Mouse (Mus musculus): ENCODE measurements at regions not wholly inside any gene's neighbourhood (a gene's known extent, or its start where the extent isn't known, plus 50 kb on each side); places are given as distances from the start of the nearest gene placed in this dataset.

- 84% methylated on average over 3 of the region's 3 CpGs for WGBS
- Histone ChIP-seq H3K27me3 (ENCODE audit: control insufficient read depth, insufficient read depth, low read length) (no peaks in the 10 kb centered on the region), H3K36me3 (ENCODE audit: control insufficient read depth, insufficient read depth, low read length) (no peaks in the 10 kb centered on the region), H3K9me3 (ENCODE audit: control insufficient read depth, low read length) (no peaks in the 10 kb centered on the region), H3K4me3 (ENCODE audit: low read depth, low read length) (no peak overlapping the region), H3K4me1 (ENCODE audit: control insufficient read depth, insufficient read depth, low read length) (no peaks in the 10 kb centered on the region), H3K27ac (ENCODE audit: low read depth, low read length) (no peak overlapping the region), H3K9ac (replicated peaks; ENCODE audit: low read depth, low read length) (no peak overlapping the region), H3K4me2 (ENCODE audit: low read depth, low read length) (no peak overlapping the region)
- no peak for ATAC-seq (ENCODE audit: low read depth)
These were observed 83.0 kb upstream of the Dph5 start for GRCm38 (mm10) chr3:115804616-115805015.

- Histone ChIP-seq H3K27ac (ENCODE audit: low read depth, low read length) (no peak overlapping the region), H3K9ac (replicated peaks; ENCODE audit: low read depth, low read length) (no peak overlapping the region), H3K4me1 (ENCODE audit: control insufficient read depth, insufficient read depth, low read length) (no peaks in the 10 kb centered on the region), H3K27me3 (ENCODE audit: control insufficient read depth, insufficient read depth, low read length) (no peaks in the 10 kb centered on the region), H3K36me3 (ENCODE audit: control insufficient read depth, insufficient read depth, low read length) (no peaks in the 10 kb centered on the region), H3K9me3 (ENCODE audit: control insufficient read depth, low read length) (no peaks in the 10 kb centered on the region), H3K4me3 (ENCODE audit: low read depth, low read length) (no peak overlapping the region), H3K4me2 (ENCODE audit: low read depth, low read length) (no peak overlapping the region)
- no peak for ATAC-seq (ENCODE audit: low read depth)
- 80% methylated on average over 3 of the region's 3 CpGs for WGBS
These were observed 80.6 kb upstream of the Dph5 start for GRCm38 (mm10) chr3:115807032-115807431.

DNA sequence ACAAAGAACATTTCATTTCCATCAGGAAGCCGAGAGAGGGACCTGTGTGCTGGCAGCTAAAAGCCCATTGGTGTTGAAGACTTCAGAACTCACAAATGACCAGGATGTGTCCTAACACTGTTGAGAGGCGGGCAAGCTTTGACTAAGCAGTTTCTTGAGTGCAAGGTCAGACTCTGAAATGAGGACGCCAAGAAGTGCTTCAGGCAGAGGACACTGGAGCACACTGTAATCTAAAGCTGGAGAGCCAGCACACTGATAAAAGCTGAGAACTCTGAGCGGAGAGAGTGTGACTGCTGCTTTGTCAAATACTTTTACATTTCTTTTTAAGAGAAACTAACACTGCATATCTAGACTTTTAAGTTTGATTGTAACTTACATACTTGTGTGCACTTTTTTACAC, 72.5 kb upstream of the Dph5 start:
- Histone ChIP-seq H3K27ac (ENCODE audit: low read depth, low read length) (no peak overlapping the region), H3K4me2 (ENCODE audit: low read depth, low read length) (no peak overlapping the region), H3K9ac (replicated peaks; ENCODE audit: low read depth, low read length) (no peak overlapping the region), H3K36me3 (ENCODE audit: control insufficient read depth, insufficient read depth, low read length) (no peaks in the 10 kb centered on the region), H3K27me3 (ENCODE audit: control insufficient read depth, insufficient read depth, low read length) (no peaks in the 10 kb centered on the region), H3K4me3 (ENCODE audit: low read depth, low read length) (no peak overlapping the region), H3K4me1 (ENCODE audit: control insufficient read depth, insufficient read depth, low read length) (no peaks in the 10 kb centered on the region), H3K9me3 (ENCODE audit: control insufficient read depth, low read length) (no peaks in the 10 kb centered on the region)
- no peak for ATAC-seq (ENCODE audit: low read depth)
- WGBS, result 82% methylated on average over 4 of the region's 4 CpGs

DNA sequence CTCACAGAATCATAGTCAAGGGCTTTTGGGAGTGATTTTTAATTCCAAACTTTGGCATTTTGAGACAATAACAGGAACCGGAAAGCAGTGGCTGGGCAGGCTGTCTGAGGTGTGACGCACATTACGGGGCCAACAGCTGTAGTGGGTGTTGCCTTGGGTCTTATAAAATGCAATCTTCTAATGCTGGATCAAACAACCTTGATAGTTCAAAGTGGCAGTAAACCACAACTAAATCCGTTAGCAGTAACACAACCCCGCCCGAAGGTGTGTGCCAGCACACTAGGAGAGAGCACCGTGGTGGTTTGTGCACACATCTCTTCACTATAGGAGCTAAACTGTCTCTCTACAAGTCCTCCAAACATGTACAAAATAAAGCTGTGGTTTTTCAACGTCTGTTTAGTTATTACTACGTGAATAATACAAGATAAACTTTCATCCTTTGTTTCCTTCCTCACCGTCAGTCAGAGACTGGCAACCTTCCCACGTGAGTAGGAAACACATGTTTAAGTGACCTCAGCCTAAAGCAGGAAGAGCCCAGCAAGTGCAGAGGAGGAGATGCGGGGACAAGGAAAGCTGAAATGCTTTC, 72.0 kb upstream of the Dph5 start:
- Histone ChIP-seq H3K9me3 (ENCODE audit: control insufficient read depth, low read length) (no peaks in the 10 kb centered on the region), H3K4me3 (ENCODE audit: low read depth, low read length) (no peak overlapping the region), H3K9ac (replicated peaks; ENCODE audit: low read depth, low read length) (no peak overlapping the region), H3K27ac (ENCODE audit: low read depth, low read length) (no peak overlapping the region), H3K4me1 (ENCODE audit: control insufficient read depth, insufficient read depth, low read length) (no peaks in the 10 kb centered on the region), H3K36me3 (ENCODE audit: control insufficient read depth, insufficient read depth, low read length) (no peaks in the 10 kb centered on the region), H3K27me3 (ENCODE audit: control insufficient read depth, insufficient read depth, low read length) (no peaks in the 10 kb centered on the region), H3K4me2 (ENCODE audit: low read depth, low read length) (no peak overlapping the region)
- ATAC-seq (ENCODE audit: low read depth), result no peak
- WGBS, result 74% methylated on average over 12 of the region's 12 CpGs

DNA sequence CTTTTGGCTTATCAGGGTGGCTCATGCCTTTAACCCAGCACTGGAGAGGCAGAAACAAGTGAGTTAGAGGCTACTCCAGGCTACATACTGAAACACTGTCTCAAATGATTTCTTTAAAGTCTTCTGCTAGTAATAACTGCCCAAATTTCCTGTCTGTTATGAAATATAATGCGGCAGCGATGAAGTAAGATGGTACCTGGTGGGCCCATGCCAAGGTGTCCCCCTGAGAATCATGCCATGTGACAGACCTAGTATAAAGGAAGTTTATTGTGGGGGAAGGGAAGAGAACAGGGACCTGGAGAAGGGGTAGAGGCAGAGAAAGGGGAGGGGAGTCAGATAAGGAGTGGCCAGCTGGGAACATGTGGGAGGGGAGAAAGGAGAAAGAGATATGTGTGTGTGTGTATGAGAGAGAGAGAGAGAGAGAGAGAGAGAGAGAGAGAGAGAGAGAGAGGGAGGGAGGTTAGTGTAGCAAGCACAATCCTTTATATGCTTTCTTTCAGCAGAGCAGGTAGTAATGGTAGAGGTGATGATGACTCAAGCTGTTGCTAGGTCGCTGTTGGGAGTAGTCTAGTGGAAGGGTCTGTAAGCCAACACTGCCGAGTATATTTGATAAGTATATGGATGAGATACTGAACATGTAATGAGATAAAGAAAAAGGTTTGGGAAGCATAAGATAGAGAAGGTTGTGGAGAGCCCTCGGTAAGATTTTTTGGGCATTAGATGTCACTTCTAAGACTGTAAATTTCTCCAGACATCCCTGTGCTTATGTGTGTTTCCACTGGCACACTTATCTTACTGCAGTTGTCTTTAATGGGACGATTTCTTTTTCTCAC, 71.1 kb upstream of the Dph5 start:
- WGBS, result 90% methylated on average over 6 of the region's 6 CpGs

DNA sequence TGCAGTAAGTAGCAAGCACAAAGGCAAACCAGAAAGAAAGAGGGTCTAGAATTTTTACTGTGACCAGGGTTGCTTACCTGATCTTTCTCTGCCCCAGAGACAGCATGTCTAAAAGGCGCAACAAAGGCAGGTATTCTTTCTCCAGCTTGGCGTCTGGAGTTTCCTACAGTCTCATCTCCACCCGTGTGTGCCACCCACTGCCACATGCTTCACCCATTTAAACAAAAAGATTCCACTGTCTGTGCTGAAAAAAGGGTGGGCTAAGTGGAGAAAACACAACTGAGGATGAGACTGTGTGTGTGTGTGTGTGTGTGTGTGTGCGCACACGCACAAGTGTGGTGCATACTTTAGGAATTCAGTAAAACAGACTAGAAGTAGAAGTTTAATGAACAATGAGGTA, 69.9 kb upstream of the Dph5 start:
- Histone ChIP-seq H3K9me3 (ENCODE audit: control insufficient read depth, low read length) (no peaks in the 10 kb centered on the region), H3K27me3 (ENCODE audit: control insufficient read depth, insufficient read depth, low read length) (no peaks in the 10 kb centered on the region), H3K4me2 (ENCODE audit: low read depth, low read length) (no peak overlapping the region), H3K27ac (ENCODE audit: low read depth, low read length) (no peak overlapping the region), H3K4me3 (ENCODE audit: low read depth, low read length) (no peak overlapping the region), H3K9ac (replicated peaks; ENCODE audit: low read depth, low read length) (no peak overlapping the region), H3K36me3 (ENCODE audit: control insufficient read depth, insufficient read depth, low read length) (no peaks in the 10 kb centered on the region), H3K4me1 (ENCODE audit: control insufficient read depth, insufficient read depth, low read length) (no peaks in the 10 kb centered on the region)
- 92% methylated on average over 5 of the region's 5 CpGs for WGBS
- ATAC-seq (ENCODE audit: low read depth), result no peak

More for the DNA sequence above, 71.1 kb upstream of the Dph5 start:
- Histone ChIP-seq H3K27ac (ENCODE audit: low read depth, low read length) (no peak overlapping the region), H3K4me1 (ENCODE audit: control insufficient read depth, insufficient read depth, low read length) (no peaks in the 10 kb centered on the region), H3K27me3 (ENCODE audit: control insufficient read depth, insufficient read depth, low read length) (no peaks in the 10 kb centered on the region), H3K9ac (replicated peaks; ENCODE audit: low read depth, low read length) (no peak overlapping the region), H3K4me3 (ENCODE audit: low read depth, low read length) (no peak overlapping the region), H3K4me2 (ENCODE audit: low read depth, low read length) (no peak overlapping the region), H3K9me3 (ENCODE audit: control insufficient read depth, low read length) (no peaks in the 10 kb centered on the region), H3K36me3 (ENCODE audit: control insufficient read depth, insufficient read depth, low read length) (no peaks in the 10 kb centered on the region)
- no peak for ATAC-seq (ENCODE audit: low read depth)

GRCm38 (mm10) chr3:115818734-115819133, 68.9 kb upstream of the Dph5 start:
- Histone ChIP-seq H3K4me3 (ENCODE audit: low read depth, low read length) (no peak overlapping the region), H3K27me3 (ENCODE audit: control insufficient read depth, insufficient read depth, low read length) (no peaks in the 10 kb centered on the region), H3K9me3 (ENCODE audit: control insufficient read depth, low read length) (no peaks in the 10 kb centered on the region), H3K27ac (ENCODE audit: low read depth, low read length) (no peak overlapping the region), H3K4me2 (ENCODE audit: low read depth, low read length) (no peak overlapping the region), H3K4me1 (ENCODE audit: control insufficient read depth, insufficient read depth, low read length) (no peaks in the 10 kb centered on the region), H3K36me3 (ENCODE audit: control insufficient read depth, insufficient read depth, low read length) (no peaks in the 10 kb centered on the region), H3K9ac (replicated peaks; ENCODE audit: low read depth, low read length) (no peak overlapping the region)
- no peak for ATAC-seq (ENCODE audit: low read depth)
- 78% methylated on average over 7 of the region's 7 CpGs for WGBS

DNA sequence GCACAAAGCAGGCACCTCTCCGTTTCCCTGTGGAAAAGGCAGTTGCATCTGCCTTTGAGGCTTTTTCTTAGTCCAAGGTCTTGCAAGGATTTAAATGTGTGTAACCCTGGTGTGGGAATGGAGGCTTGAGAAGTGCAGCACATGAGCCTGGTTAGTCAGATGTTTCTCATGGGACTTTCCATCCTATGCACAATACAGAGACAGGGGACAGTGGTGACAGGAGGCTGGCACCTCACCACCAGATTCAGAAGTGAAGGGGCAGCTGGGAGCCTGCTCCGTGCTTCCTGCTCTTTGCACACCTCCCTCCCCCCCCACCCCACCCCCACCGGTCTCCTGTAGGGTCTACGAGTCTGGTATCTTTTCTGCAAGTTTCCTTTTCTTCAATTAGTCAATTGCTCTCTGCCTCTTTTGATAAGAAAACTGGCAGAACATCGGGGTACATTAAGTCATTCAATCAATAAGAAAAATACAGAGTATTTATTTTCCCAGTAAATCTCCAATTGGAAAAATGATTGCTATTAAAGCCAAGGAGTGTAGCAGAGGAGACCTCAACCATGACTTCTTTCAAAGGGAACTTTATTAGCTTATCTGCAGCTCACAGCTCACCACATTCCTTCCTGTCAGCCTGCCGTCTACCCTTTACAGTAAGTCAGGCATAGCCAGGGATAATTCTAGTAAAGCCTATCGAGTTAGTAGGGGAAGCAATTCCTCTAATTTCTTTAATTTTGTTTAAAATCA, 68.1 kb upstream of the Dph5 start:
- Histone ChIP-seq H3K9me3 (ENCODE audit: control insufficient read depth, low read length) (no peaks in the 10 kb centered on the region), H3K9ac (replicated peaks; ENCODE audit: low read depth, low read length) (no peak overlapping the region), H3K27me3 (ENCODE audit: control insufficient read depth, insufficient read depth, low read length) (no peaks in the 10 kb centered on the region), H3K36me3 (ENCODE audit: control insufficient read depth, insufficient read depth, low read length) (no peaks in the 10 kb centered on the region), H3K27ac (ENCODE audit: low read depth, low read length) (no peak overlapping the region), H3K4me2 (ENCODE audit: low read depth, low read length) (no peak overlapping the region), H3K4me3 (ENCODE audit: low read depth, low read length) (no peak overlapping the region), H3K4me1 (ENCODE audit: control insufficient read depth, insufficient read depth, low read length) (no peaks in the 10 kb centered on the region)
- WGBS, result 75% methylated on average over 7 of the region's 7 CpGs
- no peak for ATAC-seq (ENCODE audit: low read depth)

DNA sequence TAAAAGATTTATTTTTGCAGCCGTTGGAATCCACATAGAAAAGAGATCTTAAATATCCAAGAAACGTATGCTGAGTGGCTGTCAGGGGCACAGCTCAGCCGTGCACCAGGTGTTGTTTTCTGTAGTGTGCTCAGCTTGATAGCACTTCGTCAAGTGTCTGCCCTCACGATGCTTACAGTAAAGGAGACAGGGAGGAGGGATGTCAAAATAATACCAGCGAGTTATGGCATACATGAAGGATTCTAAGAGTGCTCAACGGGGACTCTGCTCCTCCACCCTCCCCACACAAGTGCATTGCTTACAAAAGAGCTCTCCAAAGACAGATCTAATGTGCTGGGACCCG, 67.5 kb upstream of the Dph5 start:
- no peaks in the 10 kb centered on the region for H3K36me3 ChIP-seq (ENCODE audit: control insufficient read depth, insufficient read depth, low read length)
- no peak overlapping the region for H3K4me3 ChIP-seq (ENCODE audit: low read depth, low read length)
- H3K27ac ChIP-seq (ENCODE audit: low read depth, low read length), result no peak overlapping the region
- WGBS, result 65% methylated on average over 8 of the region's 8 CpGs
- H3K4me2 ChIP-seq (ENCODE audit: low read depth, low read length), result no peak overlapping the region
- H3K4me1 ChIP-seq (ENCODE audit: control insufficient read depth, insufficient read depth, low read length), result no peaks in the 10 kb centered on the region
- no peaks in the 10 kb centered on the region for H3K9me3 ChIP-seq (ENCODE audit: control insufficient read depth, low read length)
- no peak for ATAC-seq (ENCODE audit: low read depth)
- no peak overlapping the region for H3K9ac ChIP-seq (replicated peaks; ENCODE audit: low read depth, low read length)
- no peaks in the 10 kb centered on the region for H3K27me3 ChIP-seq (ENCODE audit: control insufficient read depth, insufficient read depth, low read length)
